Mouse (Mus musculus): ENCODE results near the gene Grb2.

- TF ChIP-seq CTCF (IDR thresholded peaks at IDR 0.05; ENCODE audit: low read depth): no peak
- TF ChIP-seq EP300 (optimal IDR thresholded peaks at IDR 0.05): no peak
Measured at GRCm38 (mm10) chr11:115611173-115611572, 97.2 kb downstream of the Grb2 start.
